Mouse (Mus musculus): Measurements from ENCODE around the gene Tpp2.
"Not testable (repeated sequence)": the region's sequence is repeated elsewhere in the genome, so short reads cannot be mapped to it uniquely, and the experiment has no call there.

Tpp2 gene

GRCm38 (mm10) chr1:44019934-44020333, 86.5 kb downstream of the Tpp2 start, which contains the start of gene Mettl21c:
Mettl21c (minus strand) TSS chr1:44020034.
- DNase-seq (ENCODE audit: low read depth) = no peak

- DNase-seq (ENCODE audit: low read depth) = no peak
Measured at GRCm38 (mm10) chr1:44022656-44023055, 89.2 kb downstream of the Tpp2 start.

- DNase-seq (ENCODE audit: low read depth) = no peak
Measured at GRCm38 (mm10) chr1:44027651-44028050, 94.2 kb downstream of the Tpp2 start.

- peak; percentile 22 for DNase-seq (ENCODE audit: low read depth)
Measured at GRCm38 (mm10) chr1:44032213-44032612, 98.8 kb downstream of the Tpp2 start.

- no peak for DNase-seq (ENCODE audit: low read depth)
Measured at GRCm38 (mm10) chr1:44032948-44033347, 99.5 kb downstream of the Tpp2 start.

- peak; percentile 89 for DNase-seq (ENCODE audit: low read depth)
Measured at GRCm38 (mm10) chr1:44041797-44042554, 108.5 kb downstream of the Tpp2 start.

GRCm38 (mm10) chr1:44042555-44042915, 109.1 kb downstream of the Tpp2 start:
- DNase-seq (ENCODE audit: low read depth) = no peak

- DNase-seq (ENCODE audit: low read depth) = not testable (repeated sequence)
Measured at GRCm38 (mm10) chr1:44045689-44046088, 112.2 kb downstream of the Tpp2 start.

GRCm38 (mm10) chr1:44046556-44046955, 113.1 kb downstream of the Tpp2 start:
- peak; percentile 88 for DNase-seq (ENCODE audit: low read depth)
